Mouse (Mus musculus) small intestine, adult 2 months (tissue): Measurements from ENCODE around the gene Ces2f. TPM values are rescaled to one million over a fixed set of nuclear protein-coding genes. Genes with fewer than 3 reads are reported as not detected.
A peak's percentile ranks its signal among the peaks of the same experiment; 100 is the strongest.
"Not testable (repeated sequence)": the region's sequence is repeated elsewhere in the genome, so short reads cannot be mapped to it uniquely, and the experiment has no call there.

Source experiments
- H3K27ac ChIP-seq: fragments of 200-500 bp; 2 replicates; pipeline ENCODE4 v1.5.1; 2012; ENCODE audit warnings: low read depth, low read length, control low read depth, inconsistent platforms; ENCODE audit not compliant: insufficient read depth
- H3K27me3 ChIP-seq: fragments of 200-500 bp; 2 replicates; pipeline ENCODE4 v1.6.1; 2012; ENCODE audit warnings: mild to moderate bottlenecking, moderate library complexity, low read length, inconsistent platforms; ENCODE audit not compliant: control insufficient read depth, insufficient read depth
- H3K36me3 ChIP-seq: fragments of 200-500 bp; 2 replicates; pipeline ENCODE4 v1.6.1; 2012; ENCODE audit warnings: mild to moderate bottlenecking, low read length, control low read depth, inconsistent platforms; ENCODE audit not compliant: control insufficient read depth, insufficient read depth
- H3K4me1 ChIP-seq: fragments of 200-500 bp; 2 replicates; pipeline ENCODE4 v1.6.1; 2012; ENCODE audit warnings: low read length, inconsistent platforms, mixed read lengths; ENCODE audit not compliant: control insufficient read depth, insufficient read depth, insufficient read length
- H3K4me3 ChIP-seq: fragments of 200-500 bp; 2 replicates; pipeline ENCODE4 v1.5.1; 2012; ENCODE audit warnings: low read depth, mild to moderate bottlenecking, control low read depth, inconsistent platforms, low read length, moderate library complexity
- CTCF ChIP-seq: fragments of 200-500 bp; IDR thresholded peaks from 2 replicates; pipeline ENCODE4 v1.5.1; 2012; ENCODE audit warnings: low read depth, mild to moderate bottlenecking, control low read depth, inconsistent platforms, low read length, moderate library complexity, mixed read lengths; ENCODE audit not compliant: insufficient replicate concordance, insufficient read length; ENCODE audit errors: extremely low read depth
- POLR2A ChIP-seq: fragments of 200-500 bp; IDR thresholded peaks from 2 replicates; pipeline ENCODE4 v1.6.1; 2012; ENCODE audit warnings: low read depth, mild to moderate bottlenecking, control low read depth, inconsistent platforms, low read length, moderate library complexity
- WGBS: fragments of 180-500 bp; shearing (Covaris S2); methylation state at CpG from one replicate; pipeline ENCODE4 v1.1.7; 2018; 5-methylcytosine and 5-hydroxymethylcytosine counted together
- polyA plus RNA-seq: library from polyadenylated mRNA; depleted of rRNA; stranded (reverse); fragments of >200 nt; gene quantifications from 2 replicates; pipeline ENCODE4 v1.2.3, GENCODE M21; 2012; rRNA removed

The Ces2f gene
- polyA plus RNA-seq, result 0.13 TPM in 2 replicates

DNA sequence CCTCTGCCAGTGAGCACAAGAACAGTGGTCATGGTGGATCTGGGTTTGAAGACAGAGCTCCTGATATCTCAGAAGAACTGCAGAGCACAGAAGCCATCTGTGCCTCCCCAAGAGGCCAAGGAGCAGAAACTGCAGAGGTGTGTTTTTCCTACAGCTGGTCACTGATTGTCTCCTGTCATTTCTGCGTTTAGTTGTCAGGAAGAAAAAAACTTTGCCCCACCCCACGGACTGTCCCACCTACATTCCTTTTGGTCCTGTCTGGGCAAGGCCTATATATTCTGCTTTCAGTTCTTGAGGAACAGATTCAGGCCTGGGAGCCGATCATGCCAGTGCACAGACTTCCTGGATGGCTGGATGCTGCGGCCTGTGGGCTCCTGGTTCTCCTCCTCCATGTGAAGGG, at the start of gene Ces2f:
TSS of gene Ces2f (plus strand) at position 301 of the 400 bp plus-strand sequence.
- 37% methylated on average over 4 of the region's 4 CpGs for WGBS
- no peaks in the 10 kb centered on the region for H3K36me3 ChIP-seq
- H3K4me3 ChIP-seq, result no peak within 1 kb of the TSS
- H3K27me3 ChIP-seq, result no peaks in the 10 kb centered on the region
- 0 out of 2 replicates have a peak, but pooled peaks cover 2% of the 10 kb centered on the region for H3K4me1 ChIP-seq
- H3K27ac ChIP-seq, result no peak within 1 kb of the TSS
- TF ChIP-seq CTCF (no peak), POLR2A (no peak)

GRCm38 (mm10) chr8:104901746-104902145, 45.4 kb upstream of the Ces2f start:
- TF ChIP-seq CTCF (no peak), POLR2A (no peak)
- Histone ChIP-seq H3K4me1 (no peaks in the 10 kb centered on the region), H3K36me3 (no peaks in the 10 kb centered on the region), H3K27me3 (no peaks in the 10 kb centered on the region), H3K27ac (no peak overlapping the region), H3K4me3 (no peak overlapping the region)
- WGBS, result 55% methylated on average over 2 of the region's 2 CpGs

DNA sequence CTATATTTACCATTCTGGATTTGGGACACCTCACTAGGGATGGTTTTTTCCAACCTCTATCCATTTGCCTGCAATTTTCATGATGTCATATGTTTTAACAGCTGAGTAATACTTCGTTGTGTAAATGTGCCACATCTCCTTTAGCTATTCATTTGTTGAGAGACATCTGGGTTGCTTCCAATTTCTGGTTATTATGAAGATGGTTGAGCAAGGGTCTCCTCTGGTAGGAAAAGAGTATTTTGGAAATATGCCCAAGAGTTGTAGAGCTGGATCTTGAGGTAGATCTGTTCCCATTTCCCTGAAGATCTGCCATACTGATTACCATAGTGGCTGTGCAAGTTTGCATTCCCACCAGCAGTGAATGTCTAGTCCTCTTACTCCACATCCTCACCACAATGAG, 40.0 kb upstream of the Ces2f start:
- Histone ChIP-seq H3K4me1 (no peaks in the 10 kb centered on the region), H3K27me3 (no peaks in the 10 kb centered on the region), H3K27ac (no peak overlapping the region), H3K36me3 (no peaks in the 10 kb centered on the region), H3K4me3 (no peak overlapping the region)
- 62% methylated on average over 1 of the region's 1 CpGs for WGBS
- no peak for TF ChIP-seq CTCF

DNA sequence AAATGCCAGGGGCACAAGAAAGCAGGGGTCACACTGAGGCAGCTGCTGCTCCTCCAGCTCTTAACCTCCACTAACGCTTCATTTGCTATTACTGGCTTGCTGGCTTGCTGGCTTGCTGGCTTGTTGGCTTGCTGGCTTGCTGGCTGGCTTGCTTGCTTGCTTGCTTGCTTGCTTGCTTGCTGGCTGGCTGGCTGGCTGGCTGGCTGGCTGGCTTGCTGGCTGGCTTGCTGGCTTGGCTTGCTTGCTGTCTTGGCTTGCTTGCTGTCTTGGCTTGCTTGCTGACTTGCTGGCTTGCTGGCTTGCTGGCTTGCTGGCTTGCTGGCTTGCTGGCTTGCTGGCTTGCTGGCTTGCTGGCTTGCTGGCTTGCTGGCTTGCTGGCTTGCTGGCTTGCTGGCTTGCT, 38.1 kb upstream of the Ces2f start:
- not testable (repeated sequence) for H3K4me1 ChIP-seq, H3K27me3 ChIP-seq, H3K4me3 ChIP-seq, H3K27ac ChIP-seq, H3K36me3 ChIP-seq
- 79% methylated on average over 1 of the region's 1 CpGs for WGBS

- 96% methylated on average over 10 of the region's 10 CpGs for WGBS
- H3K27ac ChIP-seq, H3K4me3 ChIP-seq, H3K27me3 ChIP-seq, H3K4me1 ChIP-seq, H3K36me3 ChIP-seq: not testable (repeated sequence)
These were observed 37.5 kb upstream of the Ces2f start for GRCm38 (mm10) chr8:104909651-104910050.

DNA sequence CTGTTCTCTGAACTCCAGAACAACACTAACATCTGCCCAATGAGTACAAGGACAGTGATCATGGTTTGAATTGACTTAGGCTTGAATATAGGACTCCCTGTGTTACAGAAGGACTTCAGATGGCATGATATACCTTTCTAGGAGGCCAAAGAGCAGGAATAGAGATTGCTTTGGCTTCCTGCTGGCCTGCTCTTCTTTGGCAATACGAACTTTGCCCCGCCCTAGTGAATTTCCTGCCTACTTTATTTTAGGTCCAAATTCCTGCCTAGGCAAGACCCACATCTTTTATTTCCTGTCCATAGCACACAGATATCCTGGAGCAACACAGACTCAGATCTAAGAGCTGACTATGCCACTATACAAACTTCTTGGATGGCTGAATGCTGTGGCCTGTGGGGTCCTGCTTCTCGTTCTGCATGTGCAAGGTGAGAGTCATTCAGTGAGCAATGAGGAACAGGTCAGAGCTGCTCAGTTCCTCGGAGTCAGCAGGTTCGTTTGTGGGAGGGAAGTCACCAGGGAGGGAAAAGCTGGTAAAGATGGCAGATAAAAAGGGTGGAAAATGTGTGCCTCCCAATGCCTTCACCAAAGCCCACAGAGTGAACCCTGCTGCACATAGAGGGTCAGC, 21.1 kb upstream of the Ces2f start, which contains the start of gene Ces2e:
TSS of gene Ces2e (plus strand) at position 289 of the 625 bp plus-strand sequence.
- Histone ChIP-seq H3K4me3 (peak within 1 kb of the TSS; percentile 61), H3K36me3 (peaks cover 13% of the 10 kb centered on the region), H3K27me3 (no peaks in the 10 kb centered on the region), H3K27ac (peak within 1 kb of the TSS; percentile 96), H3K4me1 (peaks cover 21% of the 10 kb centered on the region; the same call in 1 of the 2 replicates)
- 18% methylated on average over 5 of the region's 5 CpGs for WGBS
- TF ChIP-seq CTCF, result no peak
- TF ChIP-seq POLR2A, result no peak

- no peaks in the 10 kb centered on the region for H3K27me3 ChIP-seq
- H3K4me1 ChIP-seq, result peaks cover 21% of the 10 kb centered on the region; the same call in 1 of the 2 replicates
- 22% methylated on average over 3 of the region's 3 CpGs for WGBS
- no peak overlapping the region for H3K4me3 ChIP-seq
- no peak for TF ChIP-seq CTCF
- no peak for TF ChIP-seq POLR2A
- peaks cover 24% of the 10 kb centered on the region for H3K36me3 ChIP-seq
- H3K27ac ChIP-seq, result peak overlapping the region; percentile 96
These were observed 19.9 kb upstream of the Ces2f start for GRCm38 (mm10) chr8:104927301-104927700.

DNA sequence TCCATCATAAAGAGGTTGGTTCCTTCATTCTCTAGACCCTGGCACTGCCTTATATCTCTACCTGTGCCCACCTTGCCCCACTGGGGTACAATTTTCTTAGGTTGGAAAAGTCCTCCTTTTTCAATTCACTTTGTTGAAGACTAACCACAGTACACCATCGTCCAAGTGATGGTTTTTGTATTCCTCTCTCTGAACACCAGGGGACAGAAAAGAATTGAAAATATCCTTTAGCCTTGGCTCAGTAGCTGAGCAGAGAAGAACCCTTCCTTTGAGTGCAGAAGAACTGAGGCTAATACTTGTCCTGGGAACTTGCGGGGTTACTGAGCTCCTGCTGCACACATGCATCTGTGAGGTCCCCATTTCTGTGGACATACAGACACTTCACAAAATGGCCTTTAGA, 2.5 kb upstream of the Ces2f start:
- TF ChIP-seq POLR2A, result no peak
- TF ChIP-seq CTCF, result no peak
- H3K27ac ChIP-seq, result no peak overlapping the region
- no peaks in the 10 kb centered on the region for H3K27me3 ChIP-seq
- H3K4me3 ChIP-seq, result no peak overlapping the region
- 0 out of 2 replicates have a peak, but pooled peaks cover 2% of the 10 kb centered on the region for H3K4me1 ChIP-seq
- H3K36me3 ChIP-seq, result no peaks in the 10 kb centered on the region
- WGBS, result 71% methylated on average over 2 of the region's 2 CpGs
